Mouse (Mus musculus): ENCODE data around the gene Tnfsf12. TPM values are rescaled to one million over a fixed set of nuclear protein-coding genes. Genes with fewer than 3 reads are reported as not detected.

Gene Tnfsf12
- polyA plus RNA-seq, 1 experiment = 13.7 TPM

- Histone ChIP-seq H3K4me3 (ENCODE audit: low read depth, low read length) (peak overlapping the region; percentile 72), H3K27me3 (ENCODE audit: control insufficient read depth, insufficient read depth, low read length) (no peaks in the 10 kb centered on the region), H3K36me3 (ENCODE audit: control insufficient read depth, insufficient read depth, low read length) (peaks cover 21% of the 10 kb centered on the region), H3K27ac (ENCODE audit: insufficient read depth, low read depth, low read length) (peak overlapping the region; percentile 98), H3K4me1 (ENCODE audit: control insufficient read depth, insufficient read depth, insufficient read length, low read length) (peaks cover 7% of the 10 kb centered on the region)
- 18% methylated on average over 3 of the region's 3 CpGs for WGBS
- TF ChIP-seq POLR2A (IDR thresholded peaks at IDR 0.05; ENCODE audit: low read depth, low read length) (no peak), CTCF (IDR thresholded peaks at IDR 0.05; ENCODE audit: extremely low read depth, insufficient read length, insufficient replicate concordance, low read depth, low read length) (no peak)
Observed at GRCm38 (mm10) chr11:69661221-69661881, 34.3 kb downstream of the Tnfsf12 start.

- peaks cover 35% of the 10 kb centered on the region for H3K36me3 ChIP-seq (ENCODE audit: control insufficient read depth, insufficient read depth, low read length)
- TF ChIP-seq POLR2A (IDR thresholded peaks at IDR 0.05; ENCODE audit: low read depth, low read length) (no peak), CTCF (IDR thresholded peaks at IDR 0.05; ENCODE audit: extremely low read depth, insufficient read length, insufficient replicate concordance, low read depth, low read length) (no peak; the same call in 1 of the 2 replicates)
- H3K27me3 ChIP-seq (ENCODE audit: control insufficient read depth, insufficient read depth, low read length) = no peaks in the 10 kb centered on the region
- H3K4me3 ChIP-seq (ENCODE audit: low read depth, low read length) = no peak overlapping the region
- no peak overlapping the region for H3K27ac ChIP-seq (ENCODE audit: insufficient read depth, low read depth, low read length)
- peaks cover 3% of the 10 kb centered on the region; the same call in 1 of the 2 replicates for H3K4me1 ChIP-seq (ENCODE audit: control insufficient read depth, insufficient read depth, insufficient read length, low read length)
- 83% methylated on average over 15 of the region's 15 CpGs for WGBS
Observed at GRCm38 (mm10) chr11:69657462-69657881, 38.2 kb downstream of the Tnfsf12 start.

- no peaks in the 10 kb centered on the region for H3K27me3 ChIP-seq (ENCODE audit: control insufficient read depth, insufficient read depth, low read length)
- no peak overlapping the region for H3K4me3 ChIP-seq (ENCODE audit: low read depth, low read length)
- TF ChIP-seq POLR2A (IDR thresholded peaks at IDR 0.05; ENCODE audit: low read depth, low read length) (no peak; the same call in 1 of the 2 replicates), CTCF (IDR thresholded peaks at IDR 0.05; ENCODE audit: extremely low read depth, insufficient read length, insufficient replicate concordance, low read depth, low read length) (peak; percentile 74; the same call in 1 of the 2 replicates)
- H3K27ac ChIP-seq (ENCODE audit: insufficient read depth, low read depth, low read length) = no peak overlapping the region
- H3K36me3 ChIP-seq (ENCODE audit: control insufficient read depth, insufficient read depth, low read length) = peaks cover 41% of the 10 kb centered on the region
- H3K4me1 ChIP-seq (ENCODE audit: control insufficient read depth, insufficient read depth, insufficient read length, low read length) = peaks cover 3% of the 10 kb centered on the region; the same call in 1 of the 2 replicates
- 75% methylated on average over 10 of the region's 10 CpGs for WGBS
Observed at GRCm38 (mm10) chr11:69656617-69657461, 38.8 kb downstream of the Tnfsf12 start.

GRCm38 (mm10) chr11:69656065-69656455 is 39.6 kb downstream of the Tnfsf12 start:
- Histone ChIP-seq H3K27ac (ENCODE audit: insufficient read depth, low read depth, low read length) (no peak overlapping the region), H3K4me1 (ENCODE audit: control insufficient read depth, insufficient read depth, insufficient read length, low read length) (no peaks in the 10 kb centered on the region), H3K36me3 (ENCODE audit: control insufficient read depth, insufficient read depth, low read length) (peaks cover 48% of the 10 kb centered on the region), H3K4me3 (ENCODE audit: low read depth, low read length) (no peak overlapping the region), H3K27me3 (ENCODE audit: control insufficient read depth, insufficient read depth, low read length) (no peaks in the 10 kb centered on the region)
- TF ChIP-seq POLR2A (IDR thresholded peaks at IDR 0.05; ENCODE audit: low read depth, low read length) (no peak), CTCF (IDR thresholded peaks at IDR 0.05; ENCODE audit: extremely low read depth, insufficient read length, insufficient replicate concordance, low read depth, low read length) (no peak)
- 57% methylated on average over 5 of the region's 5 CpGs for WGBS

- Histone ChIP-seq H3K36me3 (ENCODE audit: control insufficient read depth, insufficient read depth, low read length) (peaks cover 54% of the 10 kb centered on the region), H3K27ac (ENCODE audit: insufficient read depth, low read depth, low read length) (no peak within 1 kb of the TSS), H3K4me3 (ENCODE audit: low read depth, low read length) (no peak within 1 kb of the TSS), H3K27me3 (ENCODE audit: control insufficient read depth, insufficient read depth, low read length) (no peaks in the 10 kb centered on the region), H3K4me1 (ENCODE audit: control insufficient read depth, insufficient read depth, insufficient read length, low read length) (no peaks in the 10 kb centered on the region)
- TF ChIP-seq CTCF (IDR thresholded peaks at IDR 0.05; ENCODE audit: extremely low read depth, insufficient read length, insufficient replicate concordance, low read depth, low read length) = peak; percentile 68
- no peak for TF ChIP-seq POLR2A (IDR thresholded peaks at IDR 0.05; ENCODE audit: low read depth, low read length)
- WGBS = 53% methylated on average over 34 of the region's 34 CpGs
Observed at GRCm38 (mm10) chr11:69655264-69656064, 40.2 kb downstream of the Tnfsf12 start, which contains the start of gene Sox15. Gene Sox15 (plus strand): TSS chr11:69655314.

GRCm38 (mm10) chr11:69654760-69655159 is 40.9 kb downstream of the Tnfsf12 start:
- no peak overlapping the region for H3K27ac ChIP-seq (ENCODE audit: insufficient read depth, low read depth, low read length)
- WGBS = 41% methylated on average over 9 of the region's 9 CpGs
- no peak for TF ChIP-seq CTCF (IDR thresholded peaks at IDR 0.05; ENCODE audit: extremely low read depth, insufficient read length, insufficient replicate concordance, low read depth, low read length)
- no peak overlapping the region for H3K4me3 ChIP-seq (ENCODE audit: low read depth, low read length)
- no peaks in the 10 kb centered on the region for H3K27me3 ChIP-seq (ENCODE audit: control insufficient read depth, insufficient read depth, low read length)
- H3K36me3 ChIP-seq (ENCODE audit: control insufficient read depth, insufficient read depth, low read length) = peaks cover 61% of the 10 kb centered on the region
- H3K4me1 ChIP-seq (ENCODE audit: control insufficient read depth, insufficient read depth, insufficient read length, low read length) = no peaks in the 10 kb centered on the region
